Mouse (Mus musculus): ENCODE data around the gene Lypla2.

Lypla2 gene

GRCm38 (mm10) chr4:135972911-135973811 is 735 bp upstream of the Lypla2 start:
- peak; percentile 69 for DNase-seq (ENCODE audit: low spot score)

- DNase-seq (ENCODE audit: low spot score) = peak; percentile 34
Observed at GRCm38 (mm10) chr4:135971805-135972555, 446 bp downstream of the Lypla2 start.

- DNase-seq (ENCODE audit: low spot score) = no peak
Observed at GRCm38 (mm10) chr4:135970585-135970984, 1.8 kb downstream of the Lypla2 start.

GRCm38 (mm10) chr4:135969070-135969750 is 3.2 kb downstream of the Lypla2 start:
- no peak for DNase-seq (ENCODE audit: low spot score)

- no peak for DNase-seq (ENCODE audit: low spot score)
Observed at GRCm38 (mm10) chr4:135968271-135968869, 4.1 kb downstream of the Lypla2 start.

GRCm38 (mm10) chr4:135967086-135967760 is 5.2 kb downstream of the Lypla2 start:
- no peak for DNase-seq (ENCODE audit: low spot score)

GRCm38 (mm10) chr4:135966283-135966682 is 6.1 kb downstream of the Lypla2 start:
- DNase-seq (ENCODE audit: low spot score) = no peak

GRCm38 (mm10) chr4:135965113-135965512 is 7.3 kb downstream of the Lypla2 start:
- DNase-seq (ENCODE audit: low spot score) = no peak

GRCm38 (mm10) chr4:135964426-135964825 is 8.0 kb downstream of the Lypla2 start:
- peak; percentile 88 for DNase-seq (ENCODE audit: low spot score)

GRCm38 (mm10) chr4:135963457-135964193 is 8.8 kb downstream of the Lypla2 start, which contains the start of gene Gale:
Gene Gale, plus strand, starts transcription at chr4:135963727.
- peak; percentile 97 for DNase-seq (ENCODE audit: low spot score)

- no peak for DNase-seq (ENCODE audit: low spot score)
Observed at GRCm38 (mm10) chr4:135962946-135963345, 9.5 kb downstream of the Lypla2 start.

- peak; percentile 51 for DNase-seq (ENCODE audit: low spot score)
Observed at GRCm38 (mm10) chr4:135962198-135962597, 10.2 kb downstream of the Lypla2 start.

- no peak for DNase-seq (ENCODE audit: low spot score)
Observed at GRCm38 (mm10) chr4:135961709-135962108, 10.7 kb downstream of the Lypla2 start.

GRCm38 (mm10) chr4:135960717-135961116 is 11.7 kb downstream of the Lypla2 start:
- peak; percentile 92 for DNase-seq (ENCODE audit: low spot score)

GRCm38 (mm10) chr4:135958354-135958753 is 14.1 kb downstream of the Lypla2 start:
- DNase-seq (ENCODE audit: low spot score) = peak; percentile 31

GRCm38 (mm10) chr4:135955886-135956285 is 16.5 kb downstream of the Lypla2 start:
- no peak for DNase-seq (ENCODE audit: low spot score)

- DNase-seq (ENCODE audit: low spot score) = peak; percentile 81
Observed at GRCm38 (mm10) chr4:135954241-135954640, 18.2 kb downstream of the Lypla2 start.

- DNase-seq (ENCODE audit: low spot score) = no peak
Observed at GRCm38 (mm10) chr4:135953179-135953578, 19.2 kb downstream of the Lypla2 start.

- no peak for DNase-seq (ENCODE audit: low spot score)
Observed at GRCm38 (mm10) chr4:135951505-135951904, 20.9 kb downstream of the Lypla2 start.

GRCm38 (mm10) chr4:135950365-135950764 is 22.1 kb downstream of the Lypla2 start:
- no peak for DNase-seq (ENCODE audit: low spot score)

- peak; percentile 51 for DNase-seq (ENCODE audit: low spot score)
Observed at GRCm38 (mm10) chr4:135949911-135950310, 22.5 kb downstream of the Lypla2 start.
